Mouse (Mus musculus) T-cell, adult 2 months (primary cell): ENCODE data around the gene Cd274.
A peak's percentile ranks its signal among the peaks of the same experiment; 100 is the strongest.

Source experiments
- DNase-seq: peaks from one replicate; pipeline ENCODE4 v3.0.0; 2022; ENCODE audit warnings: low spot score

Cd274 gene

DNA sequence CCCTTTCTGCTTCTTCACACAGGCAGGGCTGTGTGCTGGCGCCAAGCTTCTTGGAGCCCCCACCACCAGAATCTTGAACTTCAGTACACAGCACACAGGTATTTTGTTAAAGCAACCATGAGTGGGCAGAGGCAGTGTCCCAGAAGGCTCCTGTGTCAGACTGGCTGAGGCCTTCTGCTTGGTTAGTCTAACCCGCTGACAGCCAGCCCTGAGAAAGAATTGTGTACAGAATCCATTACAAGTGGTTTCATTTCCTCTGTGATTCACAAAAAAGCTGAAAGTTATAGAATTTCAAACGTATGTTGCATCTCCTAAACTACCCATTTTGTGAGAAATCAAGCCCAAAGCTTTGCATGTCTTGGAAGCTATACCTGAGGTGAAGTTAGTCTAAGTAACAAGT is 63.3 kb downstream of the Cd274 start:
- DNase-seq = peak; percentile 3

- peak; percentile 69 for DNase-seq
Measured at GRCm38 (mm10) chr19:29430953-29431352, 63.7 kb downstream of the Cd274 start.

- DNase-seq = no peak
Measured at GRCm38 (mm10) chr19:29436793-29437479, 69.7 kb downstream of the Cd274 start.
